Mouse (Mus musculus) cortical plate, adult 2 months (tissue): Measurements from ENCODE around the gene Adamtsl2.

ENCODE experiments used
- CTCF ChIP-seq: fragments of 200-500 bp; IDR thresholded peaks from 2 replicates; pipeline ENCODE4 v1.5.1; 2011; ENCODE audit warnings: mild to moderate bottlenecking, control low read depth, low read length; ENCODE audit not compliant: insufficient read depth; ENCODE audit errors: extremely low read depth
- POLR2A ChIP-seq: fragments of 200-500 bp; IDR thresholded peaks from 2 replicates; pipeline ENCODE4 v1.6.1; 2011; ENCODE audit warnings: mild to moderate bottlenecking, low read length, control low read depth; ENCODE audit not compliant: insufficient read depth; ENCODE audit errors: extremely low read depth

GRCm38 (mm10) chr2:27138356-27138755 is 59.2 kb downstream of the Adamtsl2 start:
- no peak for TF ChIP-seq POLR2A
- TF ChIP-seq CTCF, result no peak
